Mouse (Mus musculus): Measurements from ENCODE around the gene Gm16451.
"Not testable (repeated sequence)": the region's sequence is repeated elsewhere in the genome, so short reads cannot be mapped to it uniquely, and the experiment has no call there.

The Gm16451 gene

DNA sequence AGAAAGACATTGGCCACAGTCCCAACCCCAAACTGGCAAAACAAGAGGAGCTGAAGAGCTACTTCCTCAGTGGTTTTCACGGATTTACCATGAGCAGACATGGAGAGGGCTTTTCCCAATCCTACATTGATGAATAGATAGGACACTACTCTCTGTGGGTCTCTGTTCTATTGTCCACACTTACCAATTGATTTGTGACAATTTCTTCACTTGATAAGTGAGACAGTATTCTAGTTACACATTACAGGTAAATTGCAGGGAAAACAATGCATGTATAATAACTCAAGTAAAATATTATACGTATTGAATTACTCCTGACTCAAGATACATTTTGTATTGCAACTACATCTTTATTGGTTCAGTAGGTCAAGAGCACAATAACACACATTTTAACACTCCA is at the start of gene Gm16451:
Gene Gm16451, minus strand, starts transcription at position 101 of the 400 bp plus-strand sequence.
- in situ Hi-C loops (cut with MboI; ENCODE audit: low pct_unique_long_range_greater_than_20kb in 1 of 2, low sequenced_read_pairs in 2 of 2, unreplicated experiment in 1 of 2) = not testable (repeated sequence)

DNA sequence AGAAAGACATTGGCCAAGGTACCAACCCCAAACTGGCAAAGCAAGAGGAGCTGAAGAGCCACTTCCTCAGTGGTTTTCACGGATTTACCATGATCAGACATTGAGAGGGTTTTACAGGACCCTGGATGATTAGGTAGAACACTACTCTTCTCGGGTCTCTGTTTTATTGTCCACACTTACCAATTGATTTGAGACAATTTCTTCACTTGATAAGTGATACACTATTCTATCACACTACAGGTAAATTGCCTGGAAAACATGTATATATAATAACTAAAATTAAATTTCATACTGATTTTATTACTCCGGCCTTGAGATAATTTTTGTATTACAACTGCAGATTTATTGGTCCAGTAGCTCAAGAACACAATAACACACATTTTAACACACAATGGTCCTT is 45.9 kb upstream of the Gm16451 start, which contains the start of gene Vmn1r142:
Gene Vmn1r142, minus strand, starts transcription at position 101 of the 400 bp plus-strand sequence.
- in situ Hi-C loops (cut with MboI; ENCODE audit: low pct_unique_long_range_greater_than_20kb in 1 of 2, low sequenced_read_pairs in 2 of 2, unreplicated experiment in 1 of 2) = not testable (repeated sequence)

DNA sequence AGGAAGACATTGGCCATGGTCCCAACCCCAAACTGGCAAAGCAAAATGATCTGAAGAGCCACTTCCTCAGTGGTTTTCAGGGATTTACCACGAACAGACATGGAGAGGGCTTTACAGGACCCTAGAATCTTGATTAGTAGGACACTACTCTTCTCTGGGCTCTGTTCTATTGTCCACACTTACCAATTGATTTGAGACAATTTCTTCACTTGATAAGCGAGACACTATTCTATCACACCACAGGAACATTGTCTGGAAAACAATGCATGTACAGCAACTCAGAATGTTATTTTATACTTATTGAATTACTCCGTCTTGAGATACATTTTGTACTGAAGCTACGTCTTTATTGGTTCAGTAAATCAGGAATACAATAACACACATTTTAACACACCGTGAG is 16.6 kb upstream of the Gm16451 start, which contains the start of gene Gm10666:
Gene Gm10666, minus strand, starts transcription at position 101 of the 400 bp plus-strand sequence.
- in situ Hi-C loops (cut with MboI; ENCODE audit: low pct_unique_long_range_greater_than_20kb in 1 of 2, low sequenced_read_pairs in 2 of 2, unreplicated experiment in 1 of 2) = not testable (repeated sequence)

DNA sequence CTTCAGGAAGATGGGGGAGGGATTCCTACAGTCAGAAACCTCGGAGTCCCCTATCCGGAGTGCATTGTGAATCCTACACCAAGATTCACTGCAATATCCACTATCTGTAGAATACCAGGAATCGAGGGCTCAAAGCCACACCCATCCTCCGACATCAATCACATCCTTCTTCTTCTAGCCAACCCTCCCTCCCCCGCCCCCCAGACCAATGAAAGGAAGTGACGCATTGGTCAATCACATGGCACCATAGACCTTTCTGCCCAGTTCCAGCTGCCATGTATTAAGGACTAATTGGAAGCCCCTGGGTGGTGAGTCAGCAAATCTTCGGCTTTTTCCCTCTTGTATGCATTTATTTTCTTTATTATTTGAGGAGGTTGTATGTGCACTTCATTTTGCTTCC is 49.3 kb downstream of the Gm16451 start, which contains the start of gene Vmn1r139:
Gene Vmn1r139, plus strand, starts transcription at position 301 of the 400 bp plus-strand sequence.
- in situ Hi-C loops (cut with MboI; ENCODE audit: low pct_unique_long_range_greater_than_20kb in 1 of 2, low sequenced_read_pairs in 2 of 2, unreplicated experiment in 1 of 2) = not testable (repeated sequence)
